Mouse (Mus musculus) left cerebral cortex, postnatal 10 days (tissue): ENCODE measurements around the gene Cep89. TPM values are rescaled to one million over a fixed set of nuclear protein-coding genes. Genes with fewer than 3 reads are reported as not detected.

Source experiments
- DNase-seq, 2 experiments: peaks; one replicate each; pipeline ENCODE4 v3.0.0; 2021 to 2022; ENCODE audit warnings: low spot score in 2 of 2, mixed read lengths in 1 of 2; ENCODE audit errors: extremely low spot score in 1 of 2
- intact Hi-C: fragments of 180-260 bp; cut with DNase I; formaldehyde crosslinking; loops from one replicate; pipeline ENCODE4 v1.15.1; 2025
- total RNA-seq, 2 experiments: library from RNA; stranded (reverse); gene quantifications; 2 replicates each; pipeline ENCODE4 v1.2.3; 2021

Gene Cep89
- total RNA-seq, 2 experiments from 2014 or later: 21.5 to 24.7 TPM

DNA sequence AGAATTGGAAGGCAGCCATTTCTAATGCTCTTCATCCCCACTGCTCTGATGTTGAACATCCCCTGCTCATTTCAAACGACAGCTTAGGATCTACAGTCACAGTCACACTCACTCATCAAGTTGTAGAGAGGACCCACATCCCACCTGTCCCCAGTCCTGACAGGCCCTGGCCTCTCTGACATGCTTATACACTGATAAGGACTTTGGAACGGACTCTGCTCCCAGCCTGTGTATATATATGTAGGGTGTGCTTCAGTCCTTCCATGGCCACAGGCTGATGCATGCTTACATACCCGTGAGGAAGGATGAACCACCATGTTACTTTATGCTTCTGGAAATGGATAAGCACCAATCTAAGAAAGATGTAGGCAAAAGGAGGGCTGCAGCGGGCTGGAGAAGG, 64.1 kb downstream of the Cep89 start:
- DNase-seq: no peak
- intact Hi-C loops: no loop called here

DNA sequence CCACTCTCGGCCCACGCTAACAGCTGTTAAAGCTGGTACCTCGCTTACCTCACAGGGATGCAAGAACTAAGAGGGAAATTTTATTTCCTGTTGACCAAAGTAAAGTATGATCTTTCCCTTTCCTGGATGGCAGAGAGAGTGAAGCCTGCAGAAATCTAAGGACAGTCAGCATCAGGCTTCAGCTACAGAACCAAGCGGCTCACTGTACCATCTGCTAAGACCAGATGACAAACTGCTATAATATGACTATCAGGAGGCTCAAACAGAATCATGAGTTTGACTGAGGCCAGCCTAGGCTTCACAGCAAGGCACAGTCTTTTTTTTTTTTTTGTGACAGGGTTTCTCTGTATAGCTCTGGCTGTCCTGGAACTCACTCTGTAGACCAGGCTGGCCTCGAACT, 68.2 kb downstream of the Cep89 start:
- DNase-seq: no peak

DNA sequence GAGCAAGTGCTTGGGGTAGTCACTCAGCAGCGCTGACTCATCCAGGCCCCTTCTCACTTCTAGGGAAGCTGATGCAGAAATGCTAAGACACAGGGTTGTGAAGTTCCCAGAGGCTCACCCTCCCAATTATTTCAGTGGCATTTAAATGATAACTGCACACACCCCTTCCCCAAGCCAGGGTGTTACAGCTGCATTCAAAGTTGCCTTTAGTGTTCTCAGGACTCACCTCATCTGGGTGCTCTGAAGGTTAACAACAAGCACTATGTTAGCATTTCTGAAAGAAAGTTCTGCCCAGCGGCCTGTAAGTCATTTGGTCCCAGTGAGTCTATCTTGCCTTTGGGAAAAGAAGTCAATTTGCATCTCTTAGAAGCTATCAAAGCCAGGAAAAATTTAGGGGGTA, 71.0 kb downstream of the Cep89 start:
- DNase-seq: no peak
- intact Hi-C loops: no loop called here

More for the DNA sequence above, 68.2 kb downstream of the Cep89 start:
- intact Hi-C loops: no loop called here

DNA sequence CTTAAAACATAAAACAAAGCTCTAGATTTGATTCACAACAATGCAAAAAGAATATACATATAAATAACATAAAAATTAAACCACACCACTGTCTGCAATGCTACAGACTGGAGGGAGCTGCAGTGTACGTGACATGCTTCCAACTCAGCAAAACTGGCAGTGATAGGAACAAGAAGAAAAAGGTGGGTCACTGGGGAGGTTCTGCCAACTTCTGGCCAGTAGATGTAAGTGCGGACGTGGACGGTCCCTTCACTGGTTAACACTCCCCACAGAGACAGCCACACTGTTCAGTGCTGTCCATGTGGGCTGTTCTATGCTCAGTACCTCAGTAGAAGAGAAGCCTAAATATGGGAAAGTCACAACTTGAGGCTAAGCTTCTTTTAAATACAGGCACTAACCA, 74.0 kb downstream of the Cep89 start:
- DNase-seq: no peak
- intact Hi-C loops: no loop called here

DNA sequence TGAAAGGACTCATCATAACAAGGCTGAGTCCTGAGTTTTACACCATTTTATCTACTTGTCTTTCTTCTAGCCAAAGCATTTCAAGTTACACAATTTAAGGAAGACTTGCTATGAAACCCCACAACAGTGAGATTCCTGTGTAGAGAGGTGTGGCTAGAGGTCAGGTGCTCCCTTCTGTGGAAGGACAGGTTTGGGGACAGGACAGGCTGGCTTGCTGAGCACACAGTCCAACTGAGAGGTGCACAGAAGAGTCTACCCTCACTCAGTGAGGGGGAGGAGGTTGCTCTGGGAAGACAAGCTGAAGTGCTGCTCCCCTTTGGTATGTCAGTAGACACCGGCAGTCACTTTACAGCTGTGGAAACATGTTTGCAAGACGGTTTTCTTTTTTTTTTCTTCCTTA, 79.6 kb downstream of the Cep89 start:
- intact Hi-C loops: no loop called here
- no peak for DNase-seq

DNA sequence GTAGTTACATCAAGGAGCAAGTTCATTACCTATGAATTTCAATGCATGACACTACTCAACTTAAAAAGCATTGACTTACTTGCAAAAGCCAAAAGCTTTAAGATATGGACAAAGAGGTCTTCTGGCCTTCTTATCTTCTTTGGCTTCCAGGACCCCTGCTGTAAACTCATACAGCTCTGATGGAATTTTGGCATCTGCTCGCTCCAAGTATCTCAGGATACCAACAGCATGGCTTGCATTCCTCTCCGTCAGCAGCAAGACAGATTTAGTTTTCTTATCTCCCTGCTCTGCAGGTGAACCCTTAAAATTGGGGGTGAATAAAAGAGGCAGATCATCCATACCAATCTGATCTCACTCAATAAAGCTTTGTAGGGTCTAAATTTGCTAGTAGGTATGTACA, 88.3 kb downstream of the Cep89 start:
- intact Hi-C loops: no loop called here
- no peak for DNase-seq

DNA sequence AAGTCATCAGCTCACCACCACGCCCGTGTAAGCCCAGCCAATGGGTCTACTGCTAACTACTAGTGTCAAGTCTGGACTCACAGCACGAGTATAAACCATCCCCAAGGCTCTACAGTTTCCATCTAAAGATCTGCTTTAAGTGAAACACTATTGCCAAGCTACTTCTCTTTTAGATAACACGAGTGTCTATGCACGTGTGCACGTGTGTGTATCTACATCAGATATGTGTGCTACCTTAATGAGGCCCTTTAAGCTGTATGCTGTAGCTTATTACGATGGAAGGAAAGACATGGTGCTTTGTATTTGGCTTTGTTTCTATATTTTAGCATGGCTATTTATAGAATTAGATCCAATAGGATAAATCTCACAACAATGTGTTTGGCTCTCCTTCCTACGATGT, 89.7 kb downstream of the Cep89 start:
- intact Hi-C loops: no loop called here
- no peak for DNase-seq

Other genes starting within 250 kb of the Cep89 start
- 10 to 100 TPM; 42.6 to 43.4 TPM for gene Slc7a10, start 210.7 kb upstream of the Cep89 start, total RNA-seq
- gene Lrp3, start 181.5 kb upstream of the Cep89 start, total RNA-seq: 10 to 100 TPM; 88.1 to 90.1 TPM
- 10 to 100 TPM; 21.2 to 24.1 TPM for gene Gpatch1, start 78.6 kb upstream of the Cep89 start, total RNA-seq
- gene Rhpn2, start 62.9 kb upstream of the Cep89 start, total RNA-seq: 1 to 10 TPM; 2.1 TPM
- gene Faap24, start 199 bp upstream of the Cep89 start, total RNA-seq: 10 to 100 TPM in 1 of 2 experiments, 1 to 10 TPM in 1; 8.7 to 10.6 TPM
- gene Slc7a9, start 51.8 kb downstream of the Cep89 start, total RNA-seq: not detected
- gene Tdrd12, start 140.7 kb downstream of the Cep89 start, total RNA-seq: under 1 TPM; 0.63 to 0.79 TPM
- 10 to 100 TPM; 66.7 to 81.4 TPM for gene Nudt19, start 159.3 kb downstream of the Cep89 start, total RNA-seq
- 1 to 10 TPM; 1.7 to 3.2 TPM for gene Rgs9bp, start 188.5 kb downstream of the Cep89 start, total RNA-seq
- 10 to 100 TPM; 42.8 to 50.3 TPM for gene Ankrd27, start 189.2 kb downstream of the Cep89 start, total RNA-seq